Mouse (Mus musculus) neural tube, embryonic 13.5 days (tissue): ENCODE results near the gene D5Ertd579e. TPM values are rescaled to one million over a fixed set of nuclear protein-coding genes. Genes with fewer than 3 reads are reported as not detected.

Experiments used
- ATAC-seq: fragments of 200-750 bp; cut with Nextera tagmentation; 2 replicates; pipeline ENCODE4 v1.8.0; 2017; ENCODE audit warnings: low read depth, mild to moderate bottlenecking, moderate TSS enrichment, moderate library complexity
- H3K27ac ChIP-seq: fragments of 300-500 bp; sonication (generic); replicated peaks from 2 replicates; pipeline ENCODE4 v1.5.1; 2015; ENCODE audit warnings: moderate library complexity, mild to moderate bottlenecking, inconsistent platforms
- H3K27me3 ChIP-seq: fragments of 300-500 bp; sonication (generic); 2 replicates; pipeline ENCODE4 v1.6.1; 2015; ENCODE audit warnings: mild to moderate bottlenecking, inconsistent platforms
- H3K36me3 ChIP-seq: fragments of 300-500 bp; sonication (generic); 2 replicates; pipeline ENCODE4 v1.6.1; 2015; ENCODE audit warnings: mild to moderate bottlenecking, inconsistent platforms
- H3K4me1 ChIP-seq: fragments of 300-500 bp; sonication (generic); replicated peaks from 2 replicates; pipeline ENCODE4 v1.6.1; 2015; ENCODE audit warnings: inconsistent platforms
- H3K4me2 ChIP-seq: fragments of 300-500 bp; sonication (generic); 2 replicates; pipeline ENCODE4 v1.6.1; 2015; ENCODE audit warnings: inconsistent platforms, mild to moderate bottlenecking, moderate library complexity
- H3K4me3 ChIP-seq: fragments of 300-500 bp; sonication (generic); 2 replicates; pipeline ENCODE4 v1.5.1; 2015; ENCODE audit warnings: mild to moderate bottlenecking, inconsistent platforms
- H3K9ac ChIP-seq: fragments of 300-500 bp; sonication (generic); 2 replicates; pipeline ENCODE4 v1.6.1; 2015; ENCODE audit warnings: moderate library complexity, mild to moderate bottlenecking, inconsistent platforms
- H3K9me3 ChIP-seq: fragments of 300-500 bp; sonication (generic); 2 replicates; pipeline ENCODE4 v1.6.1; 2016; ENCODE audit warnings: inconsistent platforms
- WGBS: fragments of 180-500 bp; shearing (Covaris S2); methylation state at CpG from one replicate; pipeline ENCODE4 v1.1.7; 2015; 5-methylcytosine and 5-hydroxymethylcytosine counted together
- polyA plus RNA-seq: library from polyadenylated mRNA; unstranded; fragments of >200 nt; fragmentation: Nextera tagmentation; extraction: Ambion mirVana; gene quantifications from 2 replicates; pipeline ENCODE4 v1.2.1, GENCODE M21; 2015

Gene D5Ertd579e
- 26.6 and 26.9 TPM in 2 replicates for polyA plus RNA-seq

DNA sequence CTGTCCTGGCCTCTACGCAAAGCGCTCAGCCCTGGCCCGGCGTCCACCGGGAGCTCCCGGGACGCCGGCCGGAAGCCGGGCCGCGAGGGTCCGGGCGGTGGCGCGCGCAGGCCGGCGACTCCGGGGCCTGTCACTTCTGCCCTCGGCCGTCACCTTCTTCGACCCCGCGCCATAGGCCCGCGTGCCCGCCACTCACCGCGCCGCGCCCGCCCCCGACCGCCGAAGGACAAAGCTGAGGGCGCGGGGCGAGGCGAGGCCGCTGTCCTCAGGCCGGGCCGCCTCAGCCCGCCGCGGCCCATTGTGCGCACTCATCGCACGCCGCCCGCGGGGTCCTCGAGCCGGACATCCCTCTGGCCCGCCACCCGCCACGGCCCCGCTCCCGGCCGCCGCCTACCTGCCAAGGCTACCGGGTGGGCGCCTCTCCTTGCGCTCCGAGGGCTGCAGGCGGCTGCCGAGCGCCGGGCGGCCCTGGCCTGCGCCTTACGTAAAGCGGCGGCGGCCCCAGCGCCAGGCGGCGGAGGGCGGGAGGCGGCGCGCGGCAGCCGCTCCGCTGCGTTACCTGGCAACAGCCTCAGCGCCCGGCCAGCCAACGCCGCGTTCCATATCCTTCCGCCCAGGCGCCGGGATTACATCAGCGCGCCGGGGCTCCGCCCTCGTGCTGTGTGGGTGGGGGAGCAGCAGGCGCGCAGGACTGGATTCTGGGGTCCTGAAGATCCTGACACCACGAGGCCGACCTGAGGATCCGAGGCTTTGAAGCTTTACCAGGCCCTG lies at the start of gene D5Ertd579e:
D5Ertd579e (minus strand) TSS at position 564 of the 771 bp plus-strand sequence.
- peak within 1 kb of the TSS; percentile 79 for H3K4me3 ChIP-seq

DNA sequence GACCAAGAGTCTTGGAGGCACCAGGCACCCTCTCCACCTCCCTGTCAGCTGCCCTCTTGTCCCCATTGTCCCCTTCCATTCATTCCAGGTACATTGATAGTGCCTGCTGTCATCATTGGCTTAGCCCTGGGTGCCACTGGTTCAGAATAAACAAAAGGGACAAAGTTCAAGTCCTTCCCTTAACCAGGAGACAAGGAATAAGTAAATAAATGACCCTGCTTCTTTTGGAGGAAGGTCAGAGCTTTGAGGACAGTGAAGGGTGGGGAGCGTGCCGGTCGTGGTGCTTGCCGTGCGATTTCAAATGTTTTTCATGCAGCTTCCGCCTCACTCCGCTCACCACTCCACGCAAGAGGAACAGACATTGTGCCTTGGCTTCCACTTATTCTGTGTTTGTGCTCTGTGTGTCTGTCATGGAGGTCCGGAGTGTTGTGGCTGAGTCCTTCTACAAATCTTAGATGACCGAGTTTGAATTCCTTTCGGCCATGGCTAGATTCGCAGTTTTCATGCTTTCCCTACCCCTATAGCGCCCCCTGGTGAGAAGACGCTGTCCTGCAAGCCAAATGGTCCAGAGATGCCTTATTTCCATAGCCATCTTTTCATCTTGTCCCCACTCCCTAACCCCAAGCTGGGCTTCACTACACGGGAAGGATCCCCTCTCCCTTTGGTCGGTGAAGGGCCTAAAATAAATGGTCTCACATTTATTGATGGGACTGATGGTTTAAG lies 46.5 kb upstream of the D5Ertd579e start:
- H3K27me3 ChIP-seq = no peaks in the 10 kb centered on the region
- no peak overlapping the region for H3K9ac ChIP-seq
- no peak overlapping the region for H3K4me2 ChIP-seq
- no peaks in the 10 kb centered on the region for H3K36me3 ChIP-seq
- ATAC-seq = no peak
- H3K27ac ChIP-seq = no peak overlapping the region
- no peak overlapping the region for H3K4me3 ChIP-seq
- peaks cover 16% of the 10 kb centered on the region for H3K4me1 ChIP-seq
- WGBS = 40% methylated on average over 16 of the region's 16 CpGs
- H3K9me3 ChIP-seq = no peaks in the 10 kb centered on the region

More for the DNA sequence above, at the start of gene D5Ertd579e:
- H3K9me3 ChIP-seq = no peaks in the 10 kb centered on the region
- peak; percentile 95 for ATAC-seq
- H3K27ac ChIP-seq = peak within 1 kb of the TSS; percentile 95
- H3K36me3 ChIP-seq = no peaks in the 10 kb centered on the region
- H3K27me3 ChIP-seq = no peaks in the 10 kb centered on the region
- peaks cover 38% of the 10 kb centered on the region for H3K4me1 ChIP-seq
- WGBS = 0% methylated on average over 98 of the region's 104 CpGs
- H3K4me2 ChIP-seq = peak within 1 kb of the TSS; percentile 70
- peak within 1 kb of the TSS; percentile 93 for H3K9ac ChIP-seq

DNA sequence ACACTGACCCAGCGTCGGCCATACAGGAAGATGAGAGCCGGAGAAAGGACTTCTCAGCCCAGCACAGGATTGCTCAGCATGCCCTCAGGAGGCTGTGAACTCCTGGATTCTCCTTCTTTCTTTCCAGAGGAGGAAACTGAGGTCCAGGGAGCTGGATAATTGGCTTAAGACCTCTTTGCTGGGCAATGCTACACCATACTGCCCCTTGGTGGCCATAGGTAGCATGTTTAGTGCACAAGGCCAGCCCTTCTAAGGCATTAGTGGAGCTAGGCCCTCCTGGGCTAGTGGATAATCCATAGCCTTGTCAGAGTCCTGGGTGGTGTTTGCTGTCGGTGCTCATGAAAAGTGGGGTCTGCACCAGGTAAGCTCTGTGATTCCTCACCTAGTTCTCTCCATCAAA lies 44.0 kb upstream of the D5Ertd579e start:
- ATAC-seq = no peak
- H3K4me2 ChIP-seq = no peak overlapping the region
- no peak overlapping the region for H3K9ac ChIP-seq
- no peaks in the 10 kb centered on the region for H3K27me3 ChIP-seq
- H3K9me3 ChIP-seq = no peaks in the 10 kb centered on the region
- H3K4me1 ChIP-seq = 0 out of 2 replicates have a peak, but pooled peaks cover 3% of the 10 kb centered on the region
- H3K27ac ChIP-seq = no peak overlapping the region
- WGBS = 71% methylated on average over 4 of the region's 4 CpGs
- no peaks in the 10 kb centered on the region for H3K36me3 ChIP-seq
- no peak overlapping the region for H3K4me3 ChIP-seq

GRCm38 (mm10) chr5:36738799-36739615 lies 43.2 kb upstream of the D5Ertd579e start:
- 70% methylated on average over 16 of the region's 16 CpGs for WGBS
- Histone ChIP-seq H3K9ac (no peak overlapping the region), H3K4me2 (no peak overlapping the region), H3K4me1 (0 out of 2 replicates have a peak, but pooled peaks cover 3% of the 10 kb centered on the region), H3K9me3 (no peaks in the 10 kb centered on the region), H3K27ac (no peak overlapping the region; the same call in 1 of the 2 replicates), H3K27me3 (no peaks in the 10 kb centered on the region), H3K4me3 (no peak overlapping the region), H3K36me3 (no peaks in the 10 kb centered on the region)
- peak; percentile 65 for ATAC-seq

- 54% methylated on average over 4 of the region's 4 CpGs for WGBS
- Histone ChIP-seq H3K4me2 (no peak overlapping the region), H3K4me1 (0 out of 2 replicates have a peak, but pooled peaks cover 3% of the 10 kb centered on the region), H3K9me3 (no peaks in the 10 kb centered on the region), H3K27ac (no peak overlapping the region), H3K36me3 (no peaks in the 10 kb centered on the region), H3K9ac (no peak overlapping the region), H3K4me3 (no peak overlapping the region), H3K27me3 (no peaks in the 10 kb centered on the region)
- no peak for ATAC-seq
Measured at GRCm38 (mm10) chr5:36737765-36738164, 41.9 kb upstream of the D5Ertd579e start.

- Histone ChIP-seq H3K9me3 (no peaks in the 10 kb centered on the region), H3K27ac (no peak overlapping the region), H3K4me1 (no peaks in the 10 kb centered on the region), H3K36me3 (no peaks in the 10 kb centered on the region), H3K9ac (no peak overlapping the region), H3K27me3 (no peaks in the 10 kb centered on the region), H3K4me3 (no peak overlapping the region), H3K4me2 (no peak overlapping the region)
- no peak for ATAC-seq
- WGBS = 86% methylated on average over 8 of the region's 8 CpGs
Measured at GRCm38 (mm10) chr5:36736009-36736408, 40.2 kb upstream of the D5Ertd579e start.

DNA sequence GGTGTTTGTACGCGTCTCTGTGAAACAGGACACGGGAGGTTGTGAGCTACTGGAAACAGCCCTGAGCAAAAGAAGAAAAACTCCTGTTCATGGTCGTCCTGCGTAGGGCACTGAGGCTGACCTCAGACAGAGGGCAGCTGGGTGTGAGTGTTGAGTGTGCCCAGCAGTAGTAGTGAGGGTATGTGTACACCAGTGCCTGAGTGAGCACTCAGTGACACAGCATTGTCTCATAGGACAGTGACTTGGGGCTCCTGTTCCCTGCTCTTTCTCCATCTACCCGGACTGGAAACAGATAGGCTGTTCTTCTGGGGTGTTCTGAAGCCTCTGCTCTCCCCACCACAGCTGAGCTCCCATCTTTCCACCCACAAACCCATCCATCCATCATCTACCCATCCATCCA lies 39.3 kb upstream of the D5Ertd579e start:
- no peaks in the 10 kb centered on the region for H3K9me3 ChIP-seq
- no peak for ATAC-seq
- no peak overlapping the region for H3K9ac ChIP-seq
- H3K36me3 ChIP-seq = no peaks in the 10 kb centered on the region
- 92% methylated on average over 6 of the region's 6 CpGs for WGBS
- H3K4me2 ChIP-seq = no peak overlapping the region
- H3K27me3 ChIP-seq = no peaks in the 10 kb centered on the region
- H3K4me3 ChIP-seq = no peak overlapping the region
- no peak overlapping the region for H3K27ac ChIP-seq
- H3K4me1 ChIP-seq = no peaks in the 10 kb centered on the region

GRCm38 (mm10) chr5:36733405-36733804 lies 37.6 kb upstream of the D5Ertd579e start:
- no peaks in the 10 kb centered on the region for H3K9me3 ChIP-seq
- H3K4me1 ChIP-seq = no peaks in the 10 kb centered on the region
- no peak overlapping the region for H3K4me2 ChIP-seq
- no peak for ATAC-seq
- no peaks in the 10 kb centered on the region for H3K36me3 ChIP-seq
- H3K27me3 ChIP-seq = no peaks in the 10 kb centered on the region
- H3K4me3 ChIP-seq = no peak overlapping the region
- no peak overlapping the region for H3K9ac ChIP-seq
- WGBS = 77% methylated on average over 3 of the region's 3 CpGs
- no peak overlapping the region for H3K27ac ChIP-seq

GRCm38 (mm10) chr5:36731901-36732652 lies 36.3 kb upstream of the D5Ertd579e start:
- Histone ChIP-seq H3K9me3 (no peaks in the 10 kb centered on the region), H3K27ac (no peak overlapping the region), H3K27me3 (no peaks in the 10 kb centered on the region), H3K9ac (no peak overlapping the region), H3K4me2 (no peak overlapping the region), H3K36me3 (no peaks in the 10 kb centered on the region), H3K4me3 (no peak overlapping the region), H3K4me1 (no peaks in the 10 kb centered on the region)
- no peak for ATAC-seq
- WGBS = 80% methylated on average over 7 of the region's 7 CpGs

- Histone ChIP-seq H3K36me3 (no peaks in the 10 kb centered on the region), H3K27me3 (no peaks in the 10 kb centered on the region), H3K4me2 (no peak overlapping the region), H3K4me3 (no peak overlapping the region), H3K9me3 (no peaks in the 10 kb centered on the region), H3K27ac (no peak overlapping the region), H3K4me1 (no peaks in the 10 kb centered on the region), H3K9ac (no peak overlapping the region)
- ATAC-seq = no peak
- 67% methylated on average over 3 of the region's 3 CpGs for WGBS
Measured at GRCm38 (mm10) chr5:36730689-36731088, 34.9 kb upstream of the D5Ertd579e start.

GRCm38 (mm10) chr5:36729923-36730322 lies 34.1 kb upstream of the D5Ertd579e start:
- no peak for ATAC-seq
- Histone ChIP-seq H3K27me3 (no peaks in the 10 kb centered on the region), H3K27ac (no peak overlapping the region), H3K9me3 (no peaks in the 10 kb centered on the region), H3K36me3 (no peaks in the 10 kb centered on the region), H3K4me1 (no peaks in the 10 kb centered on the region), H3K4me3 (no peak overlapping the region), H3K4me2 (no peak overlapping the region), H3K9ac (no peak overlapping the region)
- 80% methylated on average over 2 of the region's 2 CpGs for WGBS
